Mouse (Mus musculus) lung, adult 2 months (tissue): ENCODE measurements around the gene Mxd4.

Experiments used
- CTCF ChIP-seq: fragments of 200-500 bp; IDR thresholded peaks from 2 replicates; pipeline ENCODE4 v1.5.1; 2011; ENCODE audit warnings: mild to moderate bottlenecking, low read length, control low read depth; ENCODE audit not compliant: insufficient read depth
- POLR2A ChIP-seq: fragments of 200-500 bp; IDR thresholded peaks from 2 replicates; pipeline ENCODE4 v1.6.1; 2011; ENCODE audit warnings: low read depth, mild to moderate bottlenecking, control low read depth, low read length, borderline replicate concordance; ENCODE audit errors: extremely low read depth

- TF ChIP-seq CTCF (no peak), POLR2A (no peak)
These were observed 6.9 kb upstream of the Mxd4 start for GRCm38 (mm10) chr5:34194426-34194825.
